In genomic region chr11:35262289-35262941, GRCm38 (mm10) we compare ENCODE assay signal across 12 mouse cellular contexts.
DNase-seq lines count a peak whose midpoint lies in the region; ATAC-seq and TF ChIP-seq lines count a peak whose summit lies in the region.
"Had no signal": no experiment of that assay in that cellular context is flagged by ENCODE, and none has a peak within 500 bp of the region (broad histone marks: within the 10 kb centered on the region; RNA-seq: fewer than 3 reads in every experiment).

No protein-coding gene starts in this region.

- H3K9ac ChIP-seq in kidney, postnatal 0 days (ENCODE audit: low read depth, low read length), result no peak overlapping the region
- no peak overlapping the region for H3K9ac ChIP-seq in forebrain, embryonic 15.5 days (replicated peaks)
- H3K9ac ChIP-seq: heart, embryonic 15.5 days; liver, embryonic 15.5 days; midbrain, embryonic 15.5 days had no signal

- H3K36me3 ChIP-seq in kidney, postnatal 0 days (ENCODE audit: insufficient read depth, low read length), result no peaks in the 10 kb centered on the region
- H3K36me3 ChIP-seq in forebrain, embryonic 15.5 days, result no peaks in the 10 kb centered on the region
- H3K36me3 ChIP-seq: heart, embryonic 15.5 days; liver, embryonic 15.5 days; midbrain, embryonic 15.5 days had no signal

- no peak overlapping the region for H3K27ac ChIP-seq in kidney, postnatal 0 days
- peak overlapping the region; percentile 7; the same call in 1 of the 2 replicates for H3K27ac ChIP-seq in embryonic fibroblast, embryonic 13.5 days (ENCODE audit: insufficient read depth, low read length)
- H3K27ac ChIP-seq in forebrain, embryonic 15.5 days (replicated peaks), result no peak overlapping the region
- H3K27ac ChIP-seq: heart, embryonic 15.5 days; liver, embryonic 15.5 days; midbrain, embryonic 15.5 days had no signal

- peak; percentile 37 to 38 for DNase-seq in cerebellum, postnatal 36 days
- no peak for DNase-seq in cerebellum, adult 11 months
- DNase-seq in kidney, postnatal 0 days (ENCODE audit: low spot score), result peak; percentile 76
- DNase-seq in kidney, adult 9 months, result no peak
- peak; percentile 72 for DNase-seq in 3134 (ENCODE audit: extremely low read depth, insufficient read length, low spot score)
- DNase-seq in testis, postnatal 14 days (ENCODE audit: low spot score), result no peak
- DNase-seq: kidney, adult 8-10 months had no signal

- peak; percentile 78 for ATAC-seq in kidney, postnatal 0 days (replicated peaks; ENCODE audit: low FRiP score, low read depth)
- ATAC-seq in forebrain, embryonic 15.5 days (replicated peaks), result no peak
- ATAC-seq: midbrain, embryonic 15.5 days had no signal

- WGBS in kidney, postnatal 0 days, result 42% methylated on average over 12 of the region's 12 CpGs
- 54% methylated on average over 12 of the region's 12 CpGs for WGBS in forebrain, embryonic 15.5 days

- no peak for TF ChIP-seq POLR2A in embryonic fibroblast, embryonic 13.5 days (IDR thresholded peaks at IDR 0.05; ENCODE audit: low read depth, low read length)

- TF ChIP-seq CTCF in kidney, postnatal 0 days (IDR thresholded peaks at IDR 0.05; ENCODE audit: low read depth), result no peak
- no peak for TF ChIP-seq CTCF in embryonic fibroblast, embryonic 13.5 days (IDR thresholded peaks at IDR 0.05; ENCODE audit: borderline replicate concordance, insufficient read depth, low read length)

- peaks cover 7% of the 10 kb centered on the region; the same call in 1 of the 2 replicates for H3K4me1 ChIP-seq in kidney, postnatal 0 days (replicated peaks; ENCODE audit: insufficient read depth, low read length)
- peaks cover 14% of the 10 kb centered on the region for H3K4me1 ChIP-seq in embryonic fibroblast, embryonic 13.5 days (ENCODE audit: control insufficient read depth, insufficient read depth, low read length)
- H3K4me1 ChIP-seq in forebrain, embryonic 15.5 days, result no peaks in the 10 kb centered on the region
- H3K4me1 ChIP-seq: liver, embryonic 15.5 days; midbrain, embryonic 15.5 days had no signal

- no peak overlapping the region for H3K4me2 ChIP-seq in kidney, postnatal 0 days (ENCODE audit: low read length)
- no peak overlapping the region for H3K4me2 ChIP-seq in forebrain, embryonic 15.5 days (replicated peaks)
- H3K4me2 ChIP-seq: heart, embryonic 15.5 days; liver, embryonic 15.5 days; midbrain, embryonic 15.5 days had no signal

- no peaks in the 10 kb centered on the region for H3K9me3 ChIP-seq in kidney, postnatal 0 days (replicated peaks; ENCODE audit: low read length)
- H3K9me3 ChIP-seq in forebrain, embryonic 15.5 days, result no peaks in the 10 kb centered on the region
- H3K9me3 ChIP-seq: liver, embryonic 15.5 days; midbrain, embryonic 15.5 days had no signal

- 0 out of 2 replicates have a peak, but pooled peaks cover 6% of the 10 kb centered on the region for H3K27me3 ChIP-seq in kidney, postnatal 0 days (ENCODE audit: insufficient read depth, low read length)
- no peaks in the 10 kb centered on the region for H3K27me3 ChIP-seq in forebrain, embryonic 15.5 days
- H3K27me3 ChIP-seq: heart, embryonic 15.5 days; liver, embryonic 15.5 days; midbrain, embryonic 15.5 days had no signal

- H3K4me3 ChIP-seq in kidney, postnatal 0 days (replicated peaks; ENCODE audit: low read depth, low read length), result no peak overlapping the region
- H3K4me3 ChIP-seq in embryonic fibroblast, embryonic 13.5 days (ENCODE audit: insufficient read depth, low read length), result no peak overlapping the region
- no peak overlapping the region for H3K4me3 ChIP-seq in forebrain, embryonic 15.5 days
- H3K4me3 ChIP-seq: heart, embryonic 15.5 days; liver, embryonic 15.5 days; midbrain, embryonic 15.5 days had no signal

Comparison
In these comparisons a context has a peak if more than half of its experiments do, and no peak if none do; other contexts are left out.
1. DNase-seq: peak in cerebellum, postnatal 36 days (2 of 2), kidney, postnatal 0 days (single experiment) and 3134 (single experiment); none in cerebellum, adult 11 months (single experiment), kidney, adult 9 months (single experiment) and testis, postnatal 14 days (single experiment).